In genomic region chr15:86168941-86169816, GRCm38 (mm10) we compare ENCODE assay signal across 9 mouse cellular contexts. TPM values are rescaled to one million over a fixed set of nuclear protein-coding genes. Genes with fewer than 3 reads are reported as not detected.
A peak's percentile ranks its signal among the peaks of the same experiment; 100 is the strongest.
DNase-seq lines count a peak whose midpoint lies in the region; ATAC-seq and TF ChIP-seq lines count a peak whose summit lies in the region.
"Had no signal": no experiment of that assay in that cellular context is flagged by ENCODE, and none has a peak within 500 bp of the region (broad histone marks: within the 10 kb centered on the region; RNA-seq: fewer than 3 reads in every experiment).

No protein-coding gene starts in this region.

- no peak overlapping the region for H3K4me3 ChIP-seq in heart, postnatal 0 days (ENCODE audit: low read depth, low read length)
- no peak overlapping the region for H3K4me3 ChIP-seq in lung, embryonic 15.5 days
- H3K4me3 ChIP-seq in cortical plate, adult 2 months (ENCODE audit: insufficient read depth, low read length): no peak overlapping the region
- no peak overlapping the region for H3K4me3 ChIP-seq in limb, embryonic 14.5 days (replicated peaks; ENCODE audit: low read length)

- peak; percentile 5; the same call in 1 of the 2 replicates for ATAC-seq in heart, postnatal 0 days (ENCODE audit: insufficient read depth, low read depth)
- ATAC-seq in lung, embryonic 15.5 days (ENCODE audit: borderline replicate concordance, extremely low read depth, low FRiP score, low TSS enrichment): peak; percentile 25; the same call in 1 of the 2 replicates
- 0 out of 2 replicates have a peak, but pooled peaks have one; percentile 6 for ATAC-seq in limb, embryonic 14.5 days (ENCODE audit: low FRiP score, low read depth)

- H3K9ac ChIP-seq in heart, postnatal 0 days (replicated peaks; ENCODE audit: low read depth, low read length): no peak overlapping the region; the same call in 1 of the 2 replicates
- H3K9ac ChIP-seq in lung, embryonic 15.5 days: no peak overlapping the region
- no peak overlapping the region for H3K9ac ChIP-seq in limb, embryonic 14.5 days (ENCODE audit: low read depth, low read length, severe bottlenecking)

- peak overlapping the region; percentile 76 for H3K27ac ChIP-seq in heart, postnatal 0 days (ENCODE audit: low read depth)
- peak overlapping the region; percentile 65 for H3K27ac ChIP-seq in lung, embryonic 15.5 days
- peak overlapping the region; percentile 56 for H3K27ac ChIP-seq in cortical plate, adult 2 months (ENCODE audit: insufficient read depth, low read length)
- no peak overlapping the region for H3K27ac ChIP-seq in limb, embryonic 14.5 days (replicated peaks; ENCODE audit: low read depth, low read length)

- no peaks in the 10 kb centered on the region for H3K9me3 ChIP-seq in heart, postnatal 0 days (replicated peaks; ENCODE audit: control insufficient read depth, low read length)
- no peaks in the 10 kb centered on the region for H3K9me3 ChIP-seq in lung, embryonic 15.5 days
- no peaks in the 10 kb centered on the region for H3K9me3 ChIP-seq in limb, embryonic 14.5 days (ENCODE audit: control insufficient read depth, low read length)

- DNase-seq in heart, postnatal 0 days (ENCODE audit: low spot score): no peak
- no peak for DNase-seq in heart, postnatal 4 days
- DNase-seq in lung, postnatal 36 days: no peak
- no peak for DNase-seq in limb, embryonic 14.5 days (ENCODE audit: low spot score)
- no peak for DNase-seq in left cerebral cortex, postnatal 36 days (ENCODE audit: low spot score in 2 of 2)
- DNase-seq in frontal cortex, postnatal 14 days (ENCODE audit: low spot score in 2 of 2): no peak
- DNase-seq: cerebellum, adult 11 months had no signal

- no peak for TF ChIP-seq POLR2A in cortical plate, adult 2 months (IDR thresholded peaks at IDR 0.05; ENCODE audit: extremely low read depth, insufficient read depth, low read length)
- TF ChIP-seq POLR2A in limb, embryonic 14.5 days (IDR thresholded peaks at IDR 0.05; ENCODE audit: borderline replicate concordance, extremely low read depth, insufficient read depth, insufficient read length): no peak

- WGBS in heart, postnatal 0 days: 50% methylated on average over 12 of the region's 12 CpGs
- 66% methylated on average over 12 of the region's 12 CpGs for WGBS in lung, embryonic 15.5 days
- 81% methylated on average over 12 of the region's 12 CpGs for WGBS in limb, embryonic 14.5 days

- H3K4me1 ChIP-seq in heart, postnatal 0 days (ENCODE audit: control insufficient read depth, insufficient read depth): peaks cover 67% of the 10 kb centered on the region
- H3K4me1 ChIP-seq in lung, embryonic 15.5 days: peaks cover 64% of the 10 kb centered on the region
- peaks cover 19% of the 10 kb centered on the region for H3K4me1 ChIP-seq in cortical plate, adult 2 months (ENCODE audit: control insufficient read depth, insufficient read depth, low read length)
- peaks cover 20% of the 10 kb centered on the region for H3K4me1 ChIP-seq in limb, embryonic 14.5 days (ENCODE audit: control insufficient read depth, insufficient read depth, low read length)

- H3K4me2 ChIP-seq in heart, postnatal 0 days (ENCODE audit: low read depth, low read length): no peak overlapping the region
- no peak overlapping the region for H3K4me2 ChIP-seq in lung, embryonic 15.5 days
- H3K4me2 ChIP-seq in limb, embryonic 14.5 days (replicated peaks; ENCODE audit: low read depth, low read length, severe bottlenecking): no peak overlapping the region

- TF ChIP-seq CTCF in heart, postnatal 0 days (IDR thresholded peaks at IDR 0.05; ENCODE audit: low read depth): no peak
- TF ChIP-seq CTCF in cortical plate, adult 2 months (IDR thresholded peaks at IDR 0.05; ENCODE audit: extremely low read depth, insufficient read depth, low read length): no peak

- no peak for TF ChIP-seq EP300 in heart, postnatal 0 days (IDR thresholded peaks at IDR 0.05; ENCODE audit: low read depth)

- no peaks in the 10 kb centered on the region for H3K27me3 ChIP-seq in heart, postnatal 0 days (ENCODE audit: control insufficient read depth, insufficient read depth, low read length)
- H3K27me3 ChIP-seq in lung, embryonic 15.5 days: no peaks in the 10 kb centered on the region
- no peaks in the 10 kb centered on the region for H3K27me3 ChIP-seq in limb, embryonic 14.5 days (ENCODE audit: control insufficient read depth, insufficient read depth, low read length)

- intact Hi-C loops in left cerebral cortex, postnatal 36 days (cut with DNase I): no loop called here

- H3K36me3 ChIP-seq in heart, postnatal 0 days (replicated peaks; ENCODE audit: control insufficient read depth, insufficient read depth, low read length): peaks cover 9% of the 10 kb centered on the region
- H3K36me3 ChIP-seq in lung, embryonic 15.5 days: no peaks in the 10 kb centered on the region
- peaks cover 5% of the 10 kb centered on the region; the same call in 1 of the 2 replicates for H3K36me3 ChIP-seq in limb, embryonic 14.5 days (ENCODE audit: control insufficient read depth, insufficient read depth, low read length)

RNA-seq across cellular contexts. Expression of gene Cerk, which starts 16.8 kb away (rescaled TPM):
- 25.3 and 28.2 TPM in 2 replicates for total RNA-seq in heart, postnatal 0 days (2014; rRNA removed; ENCODE audit: low replicate concordance)
- 12.1 and 14.5 TPM in 2 replicates for polyA plus RNA-seq in heart, postnatal 0 days (2015; fragmentation: Nextera tagmentation; extraction: Ambion mirVana)
- 10 to 100 TPM; 39.1 to 40.2 TPM for total RNA-seq in heart, postnatal 4 days (2021)
- 26.6 and 27.8 TPM in 2 replicates for polyA plus RNA-seq in lung, embryonic 15.5 days (2015; fragmentation: Nextera tagmentation; extraction: Ambion mirVana)
- 42.8 and 44.7 TPM in 2 replicates for polyA plus RNA-seq in cortical plate, adult 2 months (2012; rRNA removed)
- 20.4 and 23.3 TPM in 2 replicates for polyA plus RNA-seq in limb, embryonic 14.5 days (2012; rRNA removed)
- polyA plus RNA-seq in limb, embryonic 14.5 days (2014; fragmentation: Nextera tagmentation; extraction: Ambion mirVana): 18.0 and 19.7 TPM in 2 replicates
- total RNA-seq in left cerebral cortex, postnatal 36 days (2021): 10 to 100 TPM; 55.1 to 58.1 TPM

RNA-seq across cellular contexts. Expression of gene Tbc1d22a, which starts 45.1 kb away (rescaled TPM):
- total RNA-seq in heart, postnatal 0 days (2014; rRNA removed; ENCODE audit: low replicate concordance): 26.6 and 31.4 TPM in 2 replicates
- 9.7 and 10.0 TPM in 2 replicates for polyA plus RNA-seq in heart, postnatal 0 days (2015; fragmentation: Nextera tagmentation; extraction: Ambion mirVana)
- total RNA-seq in heart, postnatal 4 days (2021): 10 to 100 TPM; 16.5 to 20.6 TPM
- polyA plus RNA-seq in lung, embryonic 15.5 days (2015; fragmentation: Nextera tagmentation; extraction: Ambion mirVana): 10.3 and 12.4 TPM in 2 replicates
- polyA plus RNA-seq in cortical plate, adult 2 months (2012; rRNA removed): 33.5 and 33.9 TPM in 2 replicates
- 15.5 and 21.3 TPM in 2 replicates for polyA plus RNA-seq in limb, embryonic 14.5 days (2012; rRNA removed)
- polyA plus RNA-seq in limb, embryonic 14.5 days (2014; fragmentation: Nextera tagmentation; extraction: Ambion mirVana): 8.7 and 10.3 TPM in 2 replicates
- 10 to 100 TPM; 31.8 to 33.4 TPM for total RNA-seq in left cerebral cortex, postnatal 36 days (2021)
